Mouse (Mus musculus) left cerebral cortex, postnatal 14 days (tissue): ENCODE measurements around the gene Grk1. TPM values are rescaled to one million over a fixed set of nuclear protein-coding genes. Genes with fewer than 3 reads are reported as not detected.

ENCODE experiments used
- DNase-seq, 2 experiments: peaks; one replicate each; pipeline ENCODE4 v3.0.0; 2021 to 2022; ENCODE audit warnings: low spot score in 2 of 2, mixed read lengths in 1 of 2
- intact Hi-C: fragments of 180-260 bp; cut with DNase I; formaldehyde crosslinking; loops from one replicate; pipeline ENCODE4 v1.15.1; 2025
- long read RNA-seq, 2 experiments: library from polyadenylated mRNA; stranded (forward); transcript quantifications; one replicate each; pipeline ENCODE4 v2.0.0; 2021
- total RNA-seq, 2 experiments: library from RNA; stranded (reverse); gene quantifications; 2 replicates each; pipeline ENCODE4 v1.2.3; 2021

Grk1 gene
- not detected for total RNA-seq
- long read RNA-seq, experiment 1: 0 reads
- long read RNA-seq, experiment 2: 0 reads

DNA sequence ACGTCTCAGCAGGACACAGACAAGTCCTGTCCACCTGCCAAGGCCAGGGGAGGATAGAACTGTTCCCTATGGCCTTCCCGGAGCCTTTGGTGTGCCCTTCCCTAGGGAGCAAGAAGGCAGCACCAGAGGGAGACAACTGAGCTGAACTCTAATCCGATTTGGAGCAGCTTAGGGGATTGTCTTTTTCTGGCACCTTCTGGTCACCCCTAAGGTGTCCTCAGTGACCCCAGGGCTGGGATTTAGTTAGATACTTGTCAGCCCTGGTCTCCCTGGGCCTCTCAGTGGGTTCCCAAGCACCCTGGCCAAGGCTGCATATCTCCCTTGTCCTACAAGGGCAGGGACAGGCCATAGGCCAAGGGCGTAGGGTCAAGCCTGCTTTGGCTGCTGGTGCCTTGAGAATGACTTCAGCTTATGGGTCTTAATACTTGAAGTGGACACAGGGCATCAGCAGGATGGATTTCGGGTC is at the start of gene Grk1:
Gene Grk1, plus strand, starts transcription at position 416 of the 466 bp plus-strand sequence.
- DNase-seq: no peak
- intact Hi-C loops: no loop called here

DNA sequence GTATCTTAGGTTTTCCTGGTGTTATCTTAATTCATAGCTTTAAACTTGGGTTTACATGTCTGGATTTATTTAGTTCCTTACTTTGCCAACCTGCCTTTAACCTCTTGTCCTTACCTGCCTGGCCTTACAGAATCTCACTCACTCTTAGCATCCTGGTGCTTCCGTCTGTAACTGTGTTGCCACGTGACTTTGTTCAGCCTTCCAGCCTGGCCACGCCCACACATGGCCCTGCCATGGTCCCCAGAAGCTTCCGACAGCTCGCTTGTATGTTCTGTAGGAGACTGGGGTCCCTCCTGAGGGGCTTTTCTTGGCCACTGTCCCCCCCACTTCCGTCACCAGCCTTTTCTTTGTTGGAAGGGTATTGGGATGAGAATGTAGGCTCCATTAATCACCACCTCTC is 48.7 kb upstream of the Grk1 start:
- intact Hi-C loops: no loop called here
- no peak for DNase-seq

GRCm38 (mm10) chr8:13356681-13357080 is 48.2 kb upstream of the Grk1 start:
- intact Hi-C loops: no loop called here

GRCm38 (mm10) chr8:13360213-13360612 is 44.7 kb upstream of the Grk1 start:
- no peak for DNase-seq
- intact Hi-C loops: no loop called here

More at GRCm38 (mm10) chr8:13356681-13357080, 48.2 kb upstream of the Grk1 start:
- DNase-seq: no peak

GRCm38 (mm10) chr8:13361865-13362264 is 43.0 kb upstream of the Grk1 start:
- DNase-seq: no peak
- intact Hi-C loops: no loop called here

DNA sequence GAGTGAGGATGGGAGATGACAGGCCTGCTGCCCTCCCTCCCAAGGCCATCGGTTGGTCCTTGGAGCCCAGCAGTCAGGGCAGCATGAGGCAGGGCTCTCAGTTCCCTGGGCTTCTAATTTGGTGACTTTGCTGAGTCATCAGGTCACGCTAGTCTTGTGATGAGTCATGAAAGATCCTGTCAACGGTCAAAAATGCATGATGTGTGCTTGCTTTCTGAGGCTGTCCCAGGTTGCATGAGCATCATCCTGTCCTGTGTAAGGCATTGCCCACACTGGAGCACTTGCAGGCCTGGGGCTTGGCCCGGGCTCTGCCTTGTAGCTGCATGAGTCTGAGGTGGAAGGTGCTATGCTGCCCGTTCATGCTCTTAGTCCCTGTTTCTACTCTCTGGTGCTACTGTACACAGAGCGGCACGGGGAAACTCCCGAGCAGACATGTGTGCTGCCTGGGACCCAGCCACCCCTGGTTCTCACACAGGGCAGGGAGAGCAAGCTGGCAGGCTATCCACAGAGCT is 31.7 kb upstream of the Grk1 start:
- no peak for DNase-seq
- intact Hi-C loops: no loop called here

- no peak for DNase-seq
- intact Hi-C loops: no loop called here
Observed at GRCm38 (mm10) chr8:13381630-13382029, 23.3 kb upstream of the Grk1 start.

- intact Hi-C loops: no loop called here
Observed at GRCm38 (mm10) chr8:13382536-13382935, 22.3 kb upstream of the Grk1 start.

GRCm38 (mm10) chr8:13382999-13383398 is 21.9 kb upstream of the Grk1 start:
- DNase-seq: no peak
- intact Hi-C loops: no loop called here

More at GRCm38 (mm10) chr8:13382536-13382935, 22.3 kb upstream of the Grk1 start:
- no peak for DNase-seq

DNA sequence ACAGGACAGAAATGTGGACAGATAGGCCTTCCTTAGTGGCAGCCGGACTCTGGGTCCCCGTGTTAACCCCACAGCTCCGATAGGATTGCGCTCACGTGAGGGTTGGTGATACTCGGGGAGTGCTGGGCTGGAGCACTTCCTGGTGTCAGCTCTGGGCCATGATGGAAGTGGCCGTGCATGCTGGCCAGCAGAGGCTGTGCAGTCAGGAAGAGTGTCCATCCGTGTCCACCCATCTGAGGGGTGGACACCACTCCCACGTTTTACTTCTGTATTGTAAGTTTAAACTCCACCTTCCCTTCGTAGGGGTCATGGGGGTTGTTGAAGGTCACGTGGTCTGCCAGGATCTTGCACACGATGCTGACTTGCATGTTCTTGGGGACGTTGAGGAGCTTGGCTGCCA is 18.5 kb upstream of the Grk1 start:
- DNase-seq: no peak
- intact Hi-C loops: no loop called here

DNA sequence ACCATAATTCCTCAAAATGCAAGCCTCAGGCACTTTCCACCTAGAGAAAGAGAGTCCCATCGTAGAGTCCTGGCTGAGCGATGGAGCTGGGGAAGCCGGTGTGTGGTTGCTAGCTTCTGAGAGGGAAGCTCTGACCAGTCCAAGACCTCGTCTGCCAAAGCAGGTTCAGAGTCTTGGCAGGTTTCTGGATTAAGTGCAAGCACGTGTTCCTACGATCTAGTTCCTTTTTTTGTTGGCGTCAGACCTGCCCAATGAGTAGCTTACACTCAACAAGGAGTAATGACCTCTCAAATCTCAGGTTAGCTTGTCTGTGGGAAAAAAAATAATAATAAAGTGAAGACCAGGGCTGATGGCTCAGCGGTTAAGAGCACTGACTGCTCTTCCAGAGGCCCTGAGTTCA is 17.2 kb upstream of the Grk1 start:
- intact Hi-C loops: no loop called here
- DNase-seq: no peak

GRCm38 (mm10) chr8:13388744-13389143 is 16.1 kb upstream of the Grk1 start:
- no peak for DNase-seq
- intact Hi-C loops: no loop called here

DNA sequence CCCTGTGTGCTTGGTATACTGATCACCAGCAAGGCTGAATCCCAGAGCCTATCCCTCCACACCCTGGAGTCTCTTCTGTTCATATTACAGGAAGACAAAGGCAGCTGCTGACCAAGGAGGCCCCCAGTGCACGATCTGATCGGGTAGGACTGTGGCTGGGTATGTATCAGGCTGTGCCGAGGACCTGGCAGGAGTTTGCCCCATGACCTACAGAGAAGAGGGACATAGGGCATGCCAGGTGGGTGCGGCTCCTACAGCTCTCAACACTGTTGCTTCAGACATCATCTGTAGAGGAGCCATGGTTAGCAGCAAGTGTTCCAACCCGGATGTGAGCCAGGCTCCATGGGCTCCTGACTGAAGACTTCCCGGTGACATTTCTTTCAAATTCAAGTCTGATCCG is 11.0 kb upstream of the Grk1 start:
- no peak for DNase-seq
- intact Hi-C loops: no loop called here

DNA sequence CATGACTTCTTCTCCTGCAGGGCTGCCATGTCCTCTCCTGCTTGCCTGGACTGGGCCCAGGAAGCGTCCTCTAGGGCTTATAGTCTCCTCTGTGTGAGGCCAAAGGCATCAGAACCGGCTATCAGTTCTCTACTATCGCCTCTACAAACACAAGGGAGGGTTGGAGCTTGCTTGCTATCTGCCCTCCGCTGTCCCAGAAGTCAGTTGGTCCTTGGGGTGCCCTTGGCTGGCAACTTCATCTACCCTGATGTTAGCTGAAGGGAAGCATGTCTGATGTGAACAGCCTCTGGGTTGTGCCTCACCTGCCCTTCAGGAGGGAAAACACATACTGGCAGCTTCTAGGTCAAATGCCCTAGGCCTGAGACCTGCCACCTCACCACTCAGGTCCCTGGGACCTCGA is 8.2 kb upstream of the Grk1 start, which contains the start of gene Atp4b:
Gene Atp4b, minus strand, starts transcription at position 101 of the 400 bp plus-strand sequence.
- intact Hi-C loops: no loop called here
- DNase-seq: no peak

GRCm38 (mm10) chr8:13403517-13403916 is 1.4 kb upstream of the Grk1 start:
- intact Hi-C loops: no loop called here
- no peak for DNase-seq

GRCm38 (mm10) chr8:13406011-13406410 is 1.1 kb downstream of the Grk1 start:
- intact Hi-C loops: no loop called here

GRCm38 (mm10) chr8:13411597-13411996 is 6.7 kb downstream of the Grk1 start:
- intact Hi-C loops: loop anchor here (5.0 kb wide), 2 partner anchors 136 to 346 kb away; partner anchors contain the start of gene Cdc16
- DNase-seq: peak; percentile 78 to 83

More at GRCm38 (mm10) chr8:13406011-13406410, 1.1 kb downstream of the Grk1 start:
- DNase-seq: no peak

DNA sequence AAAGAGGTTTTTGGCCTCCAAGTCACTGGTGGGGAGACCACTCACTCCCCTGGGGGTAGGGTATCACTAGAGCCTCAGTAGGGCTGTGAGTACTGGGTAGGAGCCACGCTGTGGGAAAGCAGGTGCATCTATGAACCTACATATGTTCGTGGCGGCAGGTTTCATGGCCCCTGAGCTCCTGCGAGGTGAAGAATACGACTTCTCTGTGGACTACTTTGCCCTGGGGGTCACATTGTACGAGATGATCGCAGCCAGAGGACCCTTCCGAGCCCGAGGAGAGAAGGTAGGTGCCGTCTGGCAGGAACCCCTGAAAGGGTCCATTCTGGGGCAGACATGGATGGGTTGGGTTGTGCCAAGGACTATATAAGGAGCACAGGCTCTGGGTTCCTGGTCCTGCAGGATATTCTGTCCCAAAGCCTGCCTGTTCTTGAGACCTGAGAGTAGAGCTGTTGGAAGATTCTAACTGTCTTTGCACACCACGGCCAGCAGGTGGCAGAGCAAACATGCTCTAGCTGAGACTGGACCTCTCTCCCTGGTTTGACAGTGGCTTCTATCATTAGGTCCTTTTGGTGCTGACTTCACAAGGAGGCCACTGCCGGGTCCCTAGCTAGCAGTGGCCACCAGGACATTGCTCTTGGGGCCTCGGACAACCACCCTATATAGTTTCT is 8.1 kb downstream of the Grk1 start:
- intact Hi-C loops: loop anchor here (2.0 to 5.0 kb wide), 3 partner anchors 50 to 344 kb away; partner anchors contain the start of gene Cdc16
- DNase-seq: peak; percentile 43 to 59

- intact Hi-C loops: loop anchor here (2.0 to 5.0 kb wide), 3 partner anchors 49 to 343 kb away; partner anchors contain the start of gene Cdc16
- DNase-seq: no peak
Observed at GRCm38 (mm10) chr8:13413823-13414390, 9.0 kb downstream of the Grk1 start.

DNA sequence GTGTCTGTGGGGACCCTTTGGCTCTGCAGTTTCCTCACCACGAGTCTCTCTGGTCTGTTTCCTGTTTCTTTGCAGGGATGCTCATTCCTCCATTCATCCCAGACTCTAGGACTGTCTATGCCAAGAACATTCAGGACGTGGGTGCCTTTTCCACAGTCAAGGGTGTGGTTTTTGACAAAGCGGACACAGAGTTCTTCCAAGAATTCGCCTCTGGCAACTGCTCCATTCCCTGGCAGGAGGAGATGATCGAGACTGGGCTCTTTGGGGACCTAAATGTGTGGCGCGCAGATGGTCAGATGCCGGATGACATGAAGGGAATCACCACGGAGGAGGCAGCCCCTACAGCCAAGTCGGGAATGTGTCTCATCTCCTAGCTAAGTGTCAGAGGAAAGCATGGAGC is 11.0 kb downstream of the Grk1 start:
- intact Hi-C loops: no loop called here

More for the DNA sequence above, 11.0 kb downstream of the Grk1 start:
- DNase-seq: peak in 1 of 2 experiments; percentile 20
